Mouse (Mus musculus): Measurements from ENCODE around the gene Elovl5. TPM values are rescaled to one million over a fixed set of nuclear protein-coding genes. Genes with fewer than 3 reads are reported as not detected.

Gene Elovl5
- 10 to 100 TPM in 1 of 2 experiments, 1 to 10 TPM in 1; 9.3 to 11.8 TPM for total RNA-seq (2021)
- long read RNA-seq, experiment 1, partial matches to known transcripts: 0 of 1 reads
- long read RNA-seq, experiment 1, other reads (novel, unspliced or antisense): 1 of 1 reads
- long read RNA-seq, experiment 2, partial matches to known transcripts: 1 of 4 reads
- long read RNA-seq, experiment 2, other reads (novel, unspliced or antisense): 0 of 4 reads

DNA sequence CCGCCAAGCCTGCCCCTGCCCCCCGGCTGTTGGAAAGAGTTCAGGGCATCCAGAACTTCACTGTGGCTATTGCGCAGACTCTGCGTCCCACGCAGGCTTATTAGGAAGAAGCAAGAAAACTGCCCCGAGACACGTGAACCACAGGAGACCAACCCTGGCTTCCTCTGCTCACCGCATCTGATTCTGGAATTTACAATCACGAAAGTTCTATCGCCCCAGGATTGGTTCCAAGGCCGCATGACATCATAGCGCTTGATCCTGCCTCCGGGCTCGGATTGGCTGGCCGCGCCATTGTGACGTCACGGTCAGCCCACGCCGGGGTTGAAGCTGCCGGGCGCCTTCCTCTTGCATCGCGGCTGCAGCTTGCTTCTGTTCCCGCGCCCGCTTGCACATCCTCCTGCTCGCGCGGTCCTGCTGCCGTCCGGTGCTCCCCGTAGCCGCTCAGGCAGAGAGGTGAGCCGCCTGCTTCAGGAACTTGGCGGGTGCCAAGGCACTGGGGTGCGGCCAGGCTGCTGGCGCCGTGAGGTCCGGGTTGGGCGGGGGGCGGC, at the start of gene Elovl5:
Elovl5 (plus strand) TSS at position 291 of the 548 bp plus-strand sequence.
- peak; percentile 93 for DNase-seq

DNA sequence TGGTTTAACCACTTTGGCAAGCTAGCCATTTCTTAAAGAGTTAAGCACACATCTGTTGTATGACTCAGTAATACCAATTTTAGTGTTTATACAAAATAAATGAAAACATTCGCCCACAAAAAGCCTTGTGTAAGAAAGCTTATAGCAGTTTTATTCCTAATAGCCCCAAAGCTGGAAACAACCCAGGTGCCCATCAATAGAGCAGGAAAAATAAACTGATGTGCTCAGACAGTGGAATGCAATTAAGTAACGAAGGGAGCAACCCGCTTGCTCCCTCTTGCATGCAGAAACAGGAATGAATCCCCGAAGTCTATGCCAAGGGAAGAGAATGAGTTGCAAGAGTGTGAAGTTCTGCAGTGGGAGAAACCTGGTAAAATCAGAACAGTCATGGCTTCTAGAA, 25.7 kb upstream of the Elovl5 start:
- DNase-seq: no peak

DNA sequence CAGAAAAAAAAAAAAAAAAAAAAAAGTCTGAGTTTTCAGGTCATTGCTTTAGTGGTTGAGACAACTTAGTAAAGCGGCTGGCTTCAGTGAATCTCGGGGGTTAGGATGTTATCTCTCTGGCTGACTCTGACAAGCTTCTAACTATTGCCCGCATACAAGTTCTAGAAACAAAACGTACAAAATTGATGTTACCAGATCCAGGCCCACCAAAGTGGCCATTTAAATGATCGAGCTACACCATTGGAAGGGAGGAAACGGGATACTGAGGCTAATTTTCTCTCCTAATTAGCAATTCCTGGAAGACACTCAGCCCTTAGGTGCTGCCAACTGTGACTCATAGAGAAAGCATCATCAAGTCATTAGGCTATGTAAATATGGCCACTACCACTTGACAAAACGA, 18.6 kb upstream of the Elovl5 start:
- DNase-seq: no peak

DNA sequence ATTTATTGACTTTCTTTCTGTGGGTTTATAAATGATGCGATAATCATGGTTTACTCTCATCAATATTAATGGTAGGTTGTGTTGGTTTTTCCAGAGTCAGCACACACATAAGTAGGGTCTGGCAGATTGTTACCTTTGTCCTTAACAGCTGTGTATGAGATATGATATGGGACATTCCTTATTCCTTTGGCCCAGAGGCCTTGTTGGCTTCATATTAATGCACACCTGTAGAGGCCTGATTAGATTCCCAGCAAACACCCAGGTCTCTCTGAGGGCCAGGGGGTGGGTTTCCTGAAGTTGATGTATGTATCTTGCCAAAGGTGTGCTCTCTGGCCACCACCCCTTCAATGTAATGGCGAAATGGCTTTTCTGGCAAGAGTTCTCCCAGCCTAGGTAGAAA, 13.0 kb upstream of the Elovl5 start:
- no peak for DNase-seq

DNA sequence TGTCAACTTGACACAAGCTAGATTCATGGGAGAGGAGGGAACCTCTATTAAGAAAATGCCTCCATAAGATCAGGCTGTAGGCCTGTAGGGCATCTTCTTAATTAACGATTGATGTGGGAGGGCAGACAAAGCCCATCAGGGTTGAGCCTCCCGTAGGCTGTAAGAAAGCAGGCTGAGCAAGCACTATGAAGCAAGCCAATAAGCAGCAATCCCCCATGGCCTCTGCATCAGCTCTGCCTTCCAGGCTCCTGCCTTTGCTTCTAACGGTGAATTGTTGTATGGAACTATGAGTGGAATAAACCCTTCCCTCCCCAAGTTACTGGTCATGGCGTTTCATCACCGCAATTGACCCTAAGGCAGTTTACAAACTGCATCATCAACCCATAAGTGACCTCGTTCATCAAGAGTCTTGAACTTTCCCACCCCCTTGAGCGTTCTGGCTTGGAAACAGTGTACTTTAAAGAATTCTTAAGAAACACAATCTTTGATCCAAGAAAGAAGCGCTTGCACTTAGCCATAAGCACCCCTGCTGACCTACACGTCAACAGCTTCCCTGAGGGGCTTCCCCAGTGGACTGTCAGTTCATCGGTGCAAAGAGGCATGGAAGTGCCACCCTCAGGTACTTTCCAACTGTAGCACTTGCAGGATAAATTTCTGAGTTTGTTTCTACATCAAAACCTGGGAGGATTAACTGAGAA, 7.4 kb upstream of the Elovl5 start:
- DNase-seq: no peak

DNA sequence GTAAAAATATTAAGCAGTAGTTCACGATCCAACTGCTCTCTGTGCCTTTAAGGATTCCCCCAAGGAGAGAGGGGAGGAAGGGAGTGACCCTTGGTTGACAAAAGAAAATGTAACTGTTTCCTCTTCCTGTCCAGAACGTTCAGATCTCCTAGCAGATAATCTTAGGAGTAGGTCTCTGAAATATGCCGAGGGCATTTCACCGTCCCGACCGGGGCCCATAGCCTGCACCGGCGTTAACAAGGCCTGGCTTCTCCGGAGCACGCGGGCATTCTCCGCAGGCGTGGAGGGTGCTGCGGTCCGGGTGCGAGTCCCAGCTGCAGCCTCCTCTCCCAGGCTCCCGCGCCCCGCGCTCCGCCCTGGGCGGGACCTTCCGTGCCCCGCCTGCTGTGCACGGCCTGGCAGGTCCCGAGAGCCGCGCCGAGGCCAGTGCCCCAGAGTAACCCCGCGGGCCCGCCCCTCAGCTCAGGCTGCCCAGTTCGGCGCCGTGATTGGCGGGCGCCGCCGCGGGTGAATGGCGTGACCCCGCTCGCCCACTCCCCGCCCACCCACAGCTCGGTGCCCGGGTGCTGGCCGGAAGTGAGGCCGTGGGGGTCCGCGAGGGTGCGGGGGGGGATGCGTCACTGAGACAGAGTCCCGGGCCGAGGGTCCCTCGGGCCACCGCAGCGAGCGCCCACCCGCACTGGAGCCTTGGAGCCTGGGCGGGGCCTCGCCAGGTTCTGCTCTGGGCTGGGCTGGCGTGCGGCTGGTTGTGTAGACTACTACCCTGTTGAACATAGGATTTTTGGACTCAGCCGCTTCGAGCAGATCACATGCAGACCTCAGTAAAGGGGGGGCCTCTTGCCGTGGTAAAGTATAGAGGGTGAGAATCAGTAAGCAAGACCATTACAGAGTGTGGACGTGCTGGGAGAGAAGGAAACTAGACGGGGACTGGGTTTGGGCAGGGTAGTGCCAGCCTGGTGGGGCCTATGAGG, 6.6 kb upstream of the Elovl5 start:
- DNase-seq: peak; percentile 96

DNA sequence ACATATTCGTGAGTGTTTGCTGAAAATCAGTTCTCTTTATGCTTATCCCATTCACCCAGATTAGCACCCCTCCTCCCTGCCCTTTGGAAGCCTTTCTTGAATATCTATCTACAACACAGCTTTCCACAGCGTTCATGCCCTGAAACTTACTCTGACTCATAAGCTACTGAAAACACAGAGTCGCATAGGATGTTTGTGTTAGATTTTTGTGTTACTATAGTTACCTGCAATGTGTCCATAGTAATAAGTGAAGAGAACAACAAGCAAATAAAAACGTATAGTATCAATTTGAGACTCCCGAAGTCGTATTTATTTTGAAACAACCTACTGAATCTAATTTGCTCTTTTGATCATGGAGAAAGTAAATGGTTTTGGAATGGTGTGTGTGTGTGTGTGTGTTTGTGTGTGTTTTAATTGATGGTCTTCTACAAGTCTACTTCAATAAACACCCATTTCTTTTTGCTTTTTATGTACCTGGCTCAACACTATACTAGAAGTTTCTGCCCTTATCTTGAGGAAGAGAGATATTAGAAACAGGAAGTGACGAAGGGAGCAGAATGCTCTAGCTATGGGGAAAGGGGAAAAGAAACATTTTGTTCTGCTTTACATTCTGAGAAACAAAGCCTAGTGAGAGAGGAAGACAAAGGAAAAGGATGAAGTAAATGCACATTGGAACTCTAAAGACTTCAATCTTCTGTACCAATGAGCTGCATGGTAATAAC, 5.5 kb upstream of the Elovl5 start:
- DNase-seq: no peak

DNA sequence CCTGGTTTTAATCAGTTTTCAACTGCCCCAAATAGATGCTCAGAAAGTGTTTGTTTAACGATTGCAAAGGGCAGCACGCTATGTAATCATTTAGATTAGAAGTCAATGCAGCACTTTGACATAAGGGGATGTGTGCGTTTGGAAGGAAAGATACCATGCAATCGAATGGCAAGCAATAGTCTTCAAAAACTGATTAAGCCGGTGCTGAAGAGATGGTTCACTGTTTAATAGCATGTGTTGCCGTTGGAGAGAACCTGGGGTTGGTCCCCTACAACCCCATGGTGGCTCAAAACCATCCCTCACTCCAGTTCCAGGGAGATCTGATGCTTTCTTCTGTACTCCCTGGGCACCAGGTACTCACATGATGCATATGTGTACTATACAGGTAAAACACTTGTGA, 4.9 kb upstream of the Elovl5 start:
- DNase-seq: no peak

DNA sequence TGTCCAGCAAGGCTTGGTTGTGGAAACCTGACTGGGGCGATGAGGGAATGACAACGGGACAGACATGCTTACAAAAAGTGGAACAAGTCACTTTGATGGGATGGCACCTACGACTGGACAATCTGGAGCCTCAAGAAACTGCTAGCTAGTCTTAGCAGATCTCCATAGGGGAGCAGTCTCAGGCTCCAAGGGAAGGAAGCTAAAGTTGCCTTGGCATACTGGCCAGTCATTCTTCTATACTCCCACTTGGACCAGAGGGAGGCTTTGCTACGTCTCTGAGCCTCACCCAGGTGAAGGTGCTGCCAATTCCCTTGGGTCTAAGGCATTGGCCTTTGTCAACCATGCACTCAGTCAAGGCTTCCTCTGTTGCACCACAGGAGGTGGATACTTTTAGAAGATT, 2.5 kb upstream of the Elovl5 start:
- no peak for DNase-seq

DNA sequence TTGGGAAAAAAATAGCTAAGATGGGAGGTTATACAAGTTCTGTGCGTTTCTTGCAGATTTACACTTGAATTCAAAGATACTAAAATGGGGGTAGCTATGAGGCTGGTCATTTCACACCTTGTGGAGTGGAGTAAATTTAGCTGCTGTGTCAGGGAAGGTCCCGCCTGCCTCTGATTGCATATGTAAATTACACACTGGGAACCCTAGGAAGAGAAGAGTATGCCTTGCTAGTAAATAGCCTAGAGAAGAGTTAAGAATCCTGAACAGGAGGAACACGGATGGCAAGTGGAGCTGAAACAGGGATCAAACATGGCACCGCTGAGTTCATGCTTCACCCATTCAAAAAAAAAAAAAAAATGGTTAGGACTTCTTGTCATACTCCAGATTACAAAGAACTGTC, 1.4 kb upstream of the Elovl5 start:
- no peak for DNase-seq

DNA sequence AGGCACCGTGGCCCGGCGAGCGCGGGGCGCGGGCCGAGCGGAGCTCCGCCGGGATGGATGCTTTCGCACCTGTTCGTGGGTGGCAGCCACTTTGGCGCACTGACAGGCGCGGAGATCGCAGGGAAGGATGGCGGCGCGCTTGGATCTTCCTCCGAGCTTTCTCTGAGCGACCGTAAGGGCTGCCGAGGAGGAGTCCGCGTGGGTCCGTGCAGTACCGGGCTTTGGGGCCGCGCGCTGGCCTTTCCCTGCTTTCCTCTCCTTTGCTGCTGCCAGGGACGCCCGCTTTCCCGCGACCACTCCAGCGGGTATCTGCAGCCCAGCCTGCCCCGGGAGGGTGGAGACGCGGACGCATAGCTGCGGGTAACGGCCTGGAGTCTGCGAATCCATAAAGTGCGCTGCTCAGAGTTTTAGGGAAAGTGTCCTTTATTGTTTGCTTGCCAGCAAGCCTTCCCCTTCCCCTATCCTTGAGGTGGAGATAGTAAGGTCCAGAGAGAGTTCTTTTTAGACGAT, 513 bp downstream of the Elovl5 start:
- no peak for DNase-seq

DNA sequence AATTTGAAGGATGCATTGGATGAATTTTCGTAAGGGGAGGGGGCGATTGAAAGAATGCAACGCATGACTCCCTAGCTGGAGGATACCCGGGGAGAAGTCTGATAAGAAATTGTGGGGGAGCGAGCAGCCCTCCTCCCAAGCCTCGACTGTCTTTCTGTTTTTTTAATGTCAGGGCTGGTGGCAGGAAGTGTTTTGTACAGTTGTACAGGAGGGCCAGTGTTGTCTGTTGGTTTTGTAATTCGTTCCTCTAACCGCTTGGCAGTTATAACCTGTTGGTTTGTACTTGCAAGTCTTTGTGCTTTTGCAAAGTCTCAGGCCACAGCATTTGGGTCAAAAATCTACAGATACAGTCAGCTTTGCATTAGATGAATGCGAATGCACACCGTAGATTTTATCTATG, 1.0 kb downstream of the Elovl5 start:
- DNase-seq: no peak

DNA sequence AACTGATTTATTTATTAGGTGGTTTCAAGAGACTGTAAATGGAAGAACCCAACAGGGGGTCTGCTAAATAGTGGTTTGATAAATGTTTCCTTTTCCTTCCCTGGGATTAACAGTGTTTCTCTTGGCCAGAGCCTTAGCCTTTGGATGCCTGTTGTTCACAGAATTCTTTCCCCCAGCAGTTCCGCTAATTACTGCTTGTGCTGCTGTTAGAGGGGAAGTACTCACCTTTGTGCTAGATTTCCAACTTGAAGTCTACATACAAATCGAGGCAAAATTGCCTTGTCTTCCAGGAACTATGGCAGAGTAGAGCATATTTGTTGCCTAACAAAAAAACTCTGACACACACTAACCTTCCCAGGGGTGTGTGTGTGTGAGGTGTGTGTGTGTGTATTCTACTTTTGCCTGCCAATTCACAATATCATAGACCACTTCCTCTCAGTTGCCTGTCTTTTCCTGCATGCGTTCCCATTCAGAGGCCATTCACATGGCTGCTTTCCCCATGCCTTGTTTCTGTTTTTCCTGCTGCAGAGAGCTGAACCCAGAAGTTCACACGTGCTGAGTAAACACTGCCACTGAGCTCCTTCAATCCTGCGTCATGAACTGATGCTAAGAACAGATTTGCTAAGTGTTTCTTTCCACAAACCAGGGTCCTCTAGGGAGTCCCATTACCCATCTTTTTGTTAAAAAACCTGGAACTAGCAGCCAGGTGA, 2.0 kb downstream of the Elovl5 start:
- DNase-seq: no peak

DNA sequence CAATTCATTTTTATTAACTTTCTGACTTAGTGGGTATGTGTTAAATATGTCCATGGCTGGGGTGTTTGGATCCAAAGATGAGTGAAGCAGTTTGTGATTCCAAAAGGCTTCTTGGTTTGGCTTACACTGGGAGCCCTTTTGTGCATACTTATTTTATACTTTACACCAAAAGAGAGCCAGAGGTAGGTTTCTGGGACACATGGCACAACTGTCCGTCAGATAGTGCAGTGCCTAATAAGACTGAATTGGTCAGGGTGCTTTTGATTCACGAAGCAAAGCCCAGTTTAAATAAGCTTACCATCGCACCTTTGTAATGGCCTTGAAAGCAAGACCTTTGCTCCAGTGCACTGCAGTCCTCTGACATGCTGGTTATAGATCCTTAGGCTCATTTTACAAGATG, 3.3 kb downstream of the Elovl5 start:
- no peak for DNase-seq

DNA sequence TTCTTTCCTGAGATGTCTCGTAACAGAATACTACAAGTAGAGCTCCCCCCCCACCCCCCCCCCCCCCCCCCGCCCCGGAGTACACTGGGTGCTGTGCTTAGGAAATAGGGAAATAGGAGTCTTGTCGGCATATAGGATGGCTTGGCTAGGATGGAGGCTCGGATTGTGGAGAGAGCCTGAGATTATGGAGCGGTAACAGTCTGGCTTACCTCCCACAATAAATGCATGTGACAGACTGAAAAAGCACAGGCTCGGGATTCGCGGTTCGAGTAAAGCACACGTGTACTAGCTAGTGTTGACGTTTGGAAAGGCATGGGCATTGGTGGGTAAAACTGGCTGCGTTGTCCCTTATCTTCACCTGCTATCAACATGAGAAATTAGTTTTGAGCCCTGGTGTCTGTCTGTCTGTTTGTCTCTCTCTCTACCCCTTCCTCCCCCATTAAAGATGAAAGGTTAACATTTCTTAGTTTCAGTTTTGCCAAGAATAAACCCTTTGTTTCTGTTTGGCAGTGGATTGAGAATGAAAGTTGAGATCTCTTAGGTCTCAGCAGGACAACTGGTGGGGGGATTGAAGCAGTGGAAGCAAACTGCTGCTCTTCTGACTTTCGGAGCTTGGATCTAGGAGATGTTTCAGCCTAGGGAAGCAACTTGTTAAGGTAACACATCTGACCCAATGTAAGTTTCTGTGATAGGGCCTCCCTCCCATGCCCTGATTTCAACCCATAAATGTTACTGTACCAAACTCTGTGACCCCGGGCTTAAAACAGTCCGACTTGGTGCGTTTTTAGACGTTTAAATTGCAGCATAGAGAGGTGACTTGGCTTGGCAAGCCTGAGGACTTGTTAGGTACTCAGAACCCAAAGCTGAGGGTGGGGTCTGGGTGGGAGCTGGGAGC, 4.4 kb downstream of the Elovl5 start:
- DNase-seq: no peak

DNA sequence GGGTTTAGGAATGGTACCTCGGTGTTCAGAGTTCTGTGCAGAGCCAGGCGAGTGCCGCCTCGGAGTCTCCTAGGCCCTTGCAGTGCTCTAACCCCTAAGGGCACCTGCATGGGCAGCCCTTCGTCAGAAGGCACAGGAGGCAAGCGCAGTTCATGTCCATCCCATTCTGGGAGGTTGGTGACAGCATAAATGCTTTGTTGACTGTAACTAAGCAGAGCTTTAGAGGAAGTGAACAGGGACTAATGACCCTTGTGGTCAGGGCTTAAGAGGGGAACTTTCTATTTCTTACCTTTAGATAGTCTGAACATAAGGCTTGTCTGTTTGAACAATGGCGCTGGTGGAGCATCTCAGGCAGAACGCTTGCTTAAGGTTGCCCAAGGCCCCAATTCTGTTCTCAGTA, 6.6 kb downstream of the Elovl5 start:
- DNase-seq: no peak

DNA sequence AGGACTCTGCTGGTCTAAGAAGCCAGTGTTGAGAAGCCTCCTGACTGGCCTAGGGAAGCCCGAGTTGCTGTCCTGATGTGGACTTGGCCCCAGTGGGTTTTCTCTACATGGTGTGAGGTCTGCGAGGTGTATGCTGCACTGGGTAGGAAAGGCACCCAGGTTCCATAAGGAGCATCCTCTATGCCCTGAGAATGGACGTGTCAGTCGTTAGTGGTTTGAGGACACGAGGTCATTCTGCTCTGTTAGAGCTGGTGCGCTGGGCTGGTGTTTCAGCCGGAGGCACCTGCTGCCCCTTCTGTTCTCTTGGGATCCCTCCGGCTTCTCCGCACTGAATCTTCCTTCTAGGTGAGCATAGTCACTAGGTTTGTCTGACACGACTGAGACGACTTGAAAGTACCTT, 7.0 kb downstream of the Elovl5 start:
- DNase-seq: no peak

DNA sequence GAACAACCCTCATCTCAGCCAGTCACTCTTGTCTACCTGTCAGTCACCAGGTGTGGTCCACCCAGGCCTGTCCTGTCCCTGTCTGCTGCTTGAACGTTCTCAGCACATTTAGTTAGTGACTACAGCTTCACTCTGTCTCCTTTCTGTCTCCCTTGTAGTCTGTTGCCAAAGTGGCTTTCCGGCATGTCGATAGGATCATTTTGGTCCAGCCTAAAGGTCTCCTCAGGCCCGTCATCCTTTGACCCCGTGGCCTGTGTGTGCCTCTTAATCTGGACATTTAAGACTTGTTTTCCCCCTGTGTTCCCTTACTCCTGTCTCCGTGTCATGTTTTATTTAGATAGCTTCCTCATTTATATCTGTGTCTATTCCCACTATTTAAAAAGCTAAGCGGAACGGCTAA, 9.0 kb downstream of the Elovl5 start:
- no peak for DNase-seq

DNA sequence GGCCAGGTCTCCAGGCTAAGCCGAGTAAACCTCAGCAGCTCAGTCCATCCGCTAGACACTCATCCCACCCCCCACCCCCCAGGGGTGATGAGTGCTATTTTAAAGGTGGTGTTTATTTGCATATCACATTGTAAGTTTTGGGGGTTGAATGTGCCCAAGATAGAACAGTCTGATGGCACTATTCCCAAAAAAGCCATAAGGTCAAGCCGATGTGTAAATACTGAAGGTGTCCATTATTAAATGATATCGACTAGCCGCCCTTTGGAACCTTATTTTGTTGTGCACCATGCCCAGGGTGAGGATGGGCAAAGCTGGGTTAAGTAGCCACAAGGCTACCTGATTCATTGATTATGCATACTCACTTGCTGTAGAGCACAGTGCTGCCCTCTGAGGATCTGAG, 9.7 kb downstream of the Elovl5 start:
- no peak for DNase-seq

DNA sequence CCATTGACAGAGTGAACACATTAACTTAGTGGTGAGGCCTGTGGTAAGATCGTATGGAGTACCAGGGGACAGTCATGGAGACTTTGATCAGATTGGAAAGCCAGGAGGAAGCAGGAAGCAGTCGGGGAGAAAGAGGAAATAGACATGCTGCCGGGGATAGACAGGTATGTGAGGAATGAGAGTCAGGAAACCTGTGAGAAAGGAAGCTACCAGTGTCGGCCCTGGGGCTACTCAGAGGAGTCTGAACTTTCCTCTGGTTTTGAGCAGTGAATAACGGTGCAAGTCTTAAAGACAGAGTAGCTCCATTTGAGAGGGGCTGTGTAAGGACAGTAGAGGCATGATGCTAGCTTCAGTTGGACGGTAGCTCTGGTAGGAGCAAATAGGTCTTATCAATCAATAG, 10.3 kb downstream of the Elovl5 start:
- DNase-seq: no peak
